Mouse (Mus musculus) forebrain, embryonic 16.5 days (tissue): ENCODE measurements at regions not wholly inside any gene's neighbourhood (a gene's known extent, or its start where the extent isn't known, plus 50 kb on each side); places are given as distances from the start of the nearest gene placed in this dataset.

Source experiments
- ATAC-seq: fragments of 200-750 bp; cut with Nextera tagmentation; 2 replicates; pipeline ENCODE4 v1.8.0; 2017; ENCODE audit warnings: mild to moderate bottlenecking, moderate library complexity
- H3K27ac ChIP-seq: fragments of 300-500 bp; sonication (generic); 2 replicates; pipeline ENCODE4 v1.5.1; 2014; ENCODE audit warnings: low read length, control low read depth
- H3K27me3 ChIP-seq: fragments of 300-500 bp; sonication (generic); replicated peaks from 2 replicates; pipeline ENCODE4 v1.6.1; 2014; ENCODE audit warnings: low read length; ENCODE audit not compliant: control insufficient read depth, insufficient read depth
- H3K36me3 ChIP-seq: fragments of 300-500 bp; sonication (generic); 2 replicates; pipeline ENCODE4 v1.6.1; 2014; ENCODE audit not compliant: control insufficient read depth, insufficient read depth
- H3K4me1 ChIP-seq: fragments of 300-500 bp; sonication (generic); replicated peaks from 2 replicates; pipeline ENCODE4 v1.6.1; 2014; ENCODE audit warnings: low read length; ENCODE audit not compliant: control insufficient read depth, insufficient read depth
- H3K4me2 ChIP-seq: fragments of 300-500 bp; sonication (generic); 2 replicates; pipeline ENCODE4 v1.6.1; 2014; ENCODE audit warnings: mild to moderate bottlenecking, low read length, control low read depth
- H3K4me3 ChIP-seq: fragments of 300-500 bp; sonication (generic); replicated peaks from 2 replicates; pipeline ENCODE4 v1.5.1; 2014; ENCODE audit warnings: mild to moderate bottlenecking, low read length, control low read depth
- H3K9ac ChIP-seq: fragments of 300-500 bp; sonication (generic); replicated peaks from 2 replicates; pipeline ENCODE4 v1.6.1; 2014; ENCODE audit warnings: low read depth, low read length, control low read depth
- H3K9me3 ChIP-seq: fragments of 300-500 bp; sonication (generic); 2 replicates; pipeline ENCODE4 v1.6.1; 2016; ENCODE audit warnings: low read length; ENCODE audit not compliant: control insufficient read depth
- WGBS: fragments of 180-500 bp; shearing (Covaris S2); extraction: QIAGEN DNeasy Blood & Tissue Kit; methylation state at CpG from one replicate; pipeline ENCODE4 v1.1.7; 2014; 5-methylcytosine and 5-hydroxymethylcytosine counted together

GRCm38 (mm10) chr13:101570034-101570433 lies 198.0 kb downstream of the Pik3r1 start:
- H3K27ac ChIP-seq = no peak overlapping the region
- no peaks in the 10 kb centered on the region for H3K36me3 ChIP-seq
- no peak for ATAC-seq
- 35% methylated on average over 4 of the region's 4 CpGs for WGBS
- H3K4me2 ChIP-seq = no peak overlapping the region
- no peaks in the 10 kb centered on the region for H3K9me3 ChIP-seq
- H3K9ac ChIP-seq = no peak overlapping the region
- no peak overlapping the region for H3K4me3 ChIP-seq
- H3K4me1 ChIP-seq = no peaks in the 10 kb centered on the region
- no peaks in the 10 kb centered on the region for H3K27me3 ChIP-seq

GRCm38 (mm10) chr13:101568985-101569631 lies 198.9 kb downstream of the Pik3r1 start:
- Histone ChIP-seq H3K27me3 (no peaks in the 10 kb centered on the region), H3K9me3 (no peaks in the 10 kb centered on the region), H3K9ac (no peak overlapping the region), H3K4me3 (no peak overlapping the region), H3K4me1 (no peaks in the 10 kb centered on the region), H3K27ac (no peak overlapping the region), H3K4me2 (no peak overlapping the region), H3K36me3 (no peaks in the 10 kb centered on the region)
- WGBS = 61% methylated on average over 6 of the region's 6 CpGs
- no peak for ATAC-seq

- ATAC-seq = no peak
- no peak overlapping the region for H3K4me3 ChIP-seq
- H3K9me3 ChIP-seq = no peaks in the 10 kb centered on the region
- 83% methylated on average over 1 of the region's 1 CpGs for WGBS
- H3K4me2 ChIP-seq = no peak overlapping the region
- H3K27ac ChIP-seq = no peak overlapping the region
- H3K4me1 ChIP-seq = no peaks in the 10 kb centered on the region
- H3K9ac ChIP-seq = no peak overlapping the region
- no peaks in the 10 kb centered on the region for H3K36me3 ChIP-seq
- no peaks in the 10 kb centered on the region for H3K27me3 ChIP-seq
Observed at GRCm38 (mm10) chr13:101565323-101565722, 202.7 kb downstream of the Pik3r1 start.

- Histone ChIP-seq H3K36me3 (no peaks in the 10 kb centered on the region), H3K4me1 (no peaks in the 10 kb centered on the region), H3K27ac (no peak overlapping the region), H3K9ac (no peak overlapping the region), H3K4me2 (no peak overlapping the region), H3K9me3 (no peaks in the 10 kb centered on the region), H3K4me3 (no peak overlapping the region), H3K27me3 (no peaks in the 10 kb centered on the region)
- 92% methylated on average over 3 of the region's 3 CpGs for WGBS
- no peak for ATAC-seq
Observed at GRCm38 (mm10) chr13:101555371-101555874, 212.6 kb downstream of the Pik3r1 start.

- Histone ChIP-seq H3K4me3 (no peak overlapping the region), H3K27ac (no peak overlapping the region), H3K4me2 (no peak overlapping the region), H3K36me3 (no peaks in the 10 kb centered on the region), H3K9me3 (no peaks in the 10 kb centered on the region), H3K27me3 (no peaks in the 10 kb centered on the region), H3K9ac (no peak overlapping the region), H3K4me1 (no peaks in the 10 kb centered on the region)
- ATAC-seq = no peak
- WGBS = 70% methylated on average over 8 of the region's 8 CpGs
Observed at GRCm38 (mm10) chr13:101553131-101553549, 214.9 kb downstream of the Pik3r1 start.

- no peaks in the 10 kb centered on the region for H3K36me3 ChIP-seq
- no peaks in the 10 kb centered on the region for H3K4me1 ChIP-seq
- ATAC-seq = no peak
- H3K27me3 ChIP-seq = no peaks in the 10 kb centered on the region
- 98% methylated on average over 2 of the region's 2 CpGs for WGBS
- no peaks in the 10 kb centered on the region for H3K9me3 ChIP-seq
- H3K4me2 ChIP-seq = no peak overlapping the region
- H3K27ac ChIP-seq = no peak overlapping the region
- H3K4me3 ChIP-seq = no peak overlapping the region
- H3K9ac ChIP-seq = no peak overlapping the region
Observed at GRCm38 (mm10) chr13:101552451-101552850, 215.6 kb downstream of the Pik3r1 start.

GRCm38 (mm10) chr13:101551068-101551467 lies 216.9 kb downstream of the Pik3r1 start:
- Histone ChIP-seq H3K4me1 (no peaks in the 10 kb centered on the region), H3K27me3 (no peaks in the 10 kb centered on the region), H3K9me3 (no peaks in the 10 kb centered on the region), H3K36me3 (no peaks in the 10 kb centered on the region), H3K4me2 (no peak overlapping the region), H3K27ac (no peak overlapping the region), H3K9ac (no peak overlapping the region), H3K4me3 (no peak overlapping the region)
- WGBS = 85% methylated on average over 6 of the region's 6 CpGs
- ATAC-seq = no peak

GRCm38 (mm10) chr13:101550526-101550925 lies 217.5 kb downstream of the Pik3r1 start:
- Histone ChIP-seq H3K27me3 (no peaks in the 10 kb centered on the region), H3K27ac (no peak overlapping the region), H3K4me1 (no peaks in the 10 kb centered on the region), H3K9me3 (no peaks in the 10 kb centered on the region), H3K4me3 (no peak overlapping the region), H3K4me2 (no peak overlapping the region), H3K9ac (no peak overlapping the region), H3K36me3 (no peaks in the 10 kb centered on the region)
- no peak for ATAC-seq
- WGBS = 54% methylated on average over 5 of the region's 5 CpGs

GRCm38 (mm10) chr13:101547887-101548286 lies 220.1 kb downstream of the Pik3r1 start:
- Histone ChIP-seq H3K9me3 (no peaks in the 10 kb centered on the region), H3K4me1 (no peaks in the 10 kb centered on the region), H3K4me2 (no peak overlapping the region), H3K4me3 (no peak overlapping the region), H3K9ac (no peak overlapping the region), H3K27ac (no peak overlapping the region), H3K36me3 (no peaks in the 10 kb centered on the region), H3K27me3 (no peaks in the 10 kb centered on the region)
- 68% methylated on average over 6 of the region's 6 CpGs for WGBS
- no peak for ATAC-seq

- 87% methylated on average over 2 of the region's 2 CpGs for WGBS
- H3K27ac ChIP-seq = no peak overlapping the region
- H3K4me1 ChIP-seq = no peaks in the 10 kb centered on the region
- H3K4me2 ChIP-seq = no peak overlapping the region
- no peak overlapping the region for H3K9ac ChIP-seq
- ATAC-seq = no peak
- no peaks in the 10 kb centered on the region for H3K27me3 ChIP-seq
- no peak overlapping the region for H3K4me3 ChIP-seq
- no peaks in the 10 kb centered on the region for H3K9me3 ChIP-seq
- no peaks in the 10 kb centered on the region for H3K36me3 ChIP-seq
Observed at GRCm38 (mm10) chr13:101547365-101547764, 220.7 kb downstream of the Pik3r1 start.
